Mouse (Mus musculus) layer of hippocampus, adult 11-12 months (tissue): Measurements from ENCODE around the gene Zbtb5.
A peak's percentile ranks its signal among the peaks of the same experiment; 100 is the strongest.
"Not testable (repeated sequence)": the region's sequence is repeated elsewhere in the genome, so short reads cannot be mapped to it uniquely, and the experiment has no call there.

ENCODE experiments used
- DNase-seq: peaks from one replicate; pipeline ENCODE4 v3.0.0; 2022; ENCODE audit warnings: low spot score

The Zbtb5 gene

DNA sequence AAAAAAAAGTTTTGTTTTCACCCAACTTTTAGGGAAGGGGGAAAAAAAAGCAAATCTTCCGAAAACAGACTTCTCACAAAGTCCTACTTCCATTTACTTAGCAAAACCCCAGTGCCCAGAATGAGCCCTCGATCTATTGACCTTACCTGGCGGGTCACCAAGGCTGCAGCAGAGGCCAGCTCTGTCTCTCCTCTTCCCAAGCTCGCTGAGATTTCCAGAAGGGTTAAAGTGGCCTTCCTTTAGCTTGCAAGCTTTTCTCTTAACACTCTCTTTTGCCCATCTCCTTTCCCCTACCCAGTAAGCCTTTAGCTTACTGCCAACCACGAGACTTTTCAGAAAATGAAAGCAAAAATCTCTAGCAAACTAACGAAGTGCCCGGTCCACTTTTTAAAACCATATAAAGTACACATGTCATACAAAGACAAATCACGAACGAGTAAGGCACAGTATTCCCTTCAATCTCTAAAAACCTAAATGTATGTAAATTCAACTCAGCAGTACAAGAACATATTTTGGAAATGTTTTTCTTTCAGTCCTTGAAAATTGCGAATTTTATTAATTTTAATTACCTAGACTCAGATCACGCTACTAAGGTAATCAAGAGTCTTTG lies 1.3 kb downstream of the Zbtb5 start:
- no peak for DNase-seq

DNA sequence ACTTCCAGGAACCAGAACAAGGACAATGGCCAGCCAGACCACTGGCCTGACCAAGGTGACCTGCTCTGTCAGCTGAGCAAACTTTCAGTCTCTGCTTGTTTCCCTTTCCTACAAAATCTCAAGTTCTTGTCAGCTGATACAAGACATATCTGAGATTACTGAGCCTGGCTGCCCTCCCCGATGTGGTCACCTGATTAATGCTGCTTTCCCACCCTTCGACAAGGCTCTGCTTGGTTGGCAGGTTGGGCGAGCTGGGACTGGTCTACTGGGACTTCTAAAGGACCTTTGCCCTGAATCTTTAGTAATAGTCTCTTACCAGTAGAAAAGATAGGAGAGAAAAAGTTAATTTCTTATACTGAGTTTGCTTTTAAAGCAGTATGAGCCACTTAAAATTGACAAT lies 6.8 kb downstream of the Zbtb5 start:
- DNase-seq, result no peak

- no peak for DNase-seq
Measured at GRCm38 (mm10) chr4:45000001-45000400, 12.2 kb downstream of the Zbtb5 start.

GRCm38 (mm10) chr4:44998071-44998470 lies 14.1 kb downstream of the Zbtb5 start:
- DNase-seq, result no peak

GRCm38 (mm10) chr4:44994776-44995175 lies 17.4 kb downstream of the Zbtb5 start:
- no peak for DNase-seq

GRCm38 (mm10) chr4:44993847-44994246 lies 18.4 kb downstream of the Zbtb5 start:
- DNase-seq, result no peak

GRCm38 (mm10) chr4:44993179-44993578 lies 19.0 kb downstream of the Zbtb5 start:
- not testable (repeated sequence) for DNase-seq

DNA sequence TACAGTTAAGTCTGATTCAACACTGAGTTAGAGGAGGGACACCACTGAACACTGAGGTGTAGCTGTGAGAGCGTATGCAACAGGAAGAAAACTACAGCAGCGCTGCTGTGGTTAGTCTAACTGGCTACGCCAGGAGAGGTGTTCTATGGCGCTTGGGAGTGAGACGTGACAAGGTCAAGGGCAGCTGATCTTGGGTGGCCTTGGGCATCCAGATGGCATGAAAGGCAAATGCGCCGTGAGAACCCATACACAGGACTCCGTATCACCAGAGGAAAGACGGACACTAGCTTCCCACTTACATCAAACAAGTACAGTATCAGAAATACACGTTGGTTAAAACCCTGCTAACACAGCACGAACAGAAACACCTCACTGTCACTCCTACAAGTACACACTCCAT lies 19.9 kb downstream of the Zbtb5 start:
- DNase-seq, result not testable (repeated sequence)

DNA sequence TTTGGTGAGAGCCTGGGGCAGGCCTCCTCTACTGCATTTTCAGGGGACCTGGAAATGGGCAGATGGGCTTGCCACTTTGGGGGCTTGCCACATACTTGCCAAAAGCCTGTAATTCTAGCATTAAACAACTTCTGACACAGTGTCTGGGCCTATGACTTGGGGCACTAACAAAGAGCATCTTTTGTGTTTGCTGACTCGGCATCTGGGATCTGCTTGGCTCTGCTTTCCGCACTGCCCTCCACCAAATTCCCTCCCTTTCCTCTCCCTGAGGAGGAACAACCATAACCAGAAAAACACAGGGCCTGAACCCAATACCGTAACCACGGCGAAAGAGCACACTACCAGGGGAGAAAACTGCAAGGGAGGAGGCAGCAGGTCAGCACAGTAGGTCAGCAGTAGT lies 21.7 kb downstream of the Zbtb5 start:
- DNase-seq, result no peak

GRCm38 (mm10) chr4:44983131-44983740 lies 29.0 kb downstream of the Zbtb5 start:
- no peak for DNase-seq

DNA sequence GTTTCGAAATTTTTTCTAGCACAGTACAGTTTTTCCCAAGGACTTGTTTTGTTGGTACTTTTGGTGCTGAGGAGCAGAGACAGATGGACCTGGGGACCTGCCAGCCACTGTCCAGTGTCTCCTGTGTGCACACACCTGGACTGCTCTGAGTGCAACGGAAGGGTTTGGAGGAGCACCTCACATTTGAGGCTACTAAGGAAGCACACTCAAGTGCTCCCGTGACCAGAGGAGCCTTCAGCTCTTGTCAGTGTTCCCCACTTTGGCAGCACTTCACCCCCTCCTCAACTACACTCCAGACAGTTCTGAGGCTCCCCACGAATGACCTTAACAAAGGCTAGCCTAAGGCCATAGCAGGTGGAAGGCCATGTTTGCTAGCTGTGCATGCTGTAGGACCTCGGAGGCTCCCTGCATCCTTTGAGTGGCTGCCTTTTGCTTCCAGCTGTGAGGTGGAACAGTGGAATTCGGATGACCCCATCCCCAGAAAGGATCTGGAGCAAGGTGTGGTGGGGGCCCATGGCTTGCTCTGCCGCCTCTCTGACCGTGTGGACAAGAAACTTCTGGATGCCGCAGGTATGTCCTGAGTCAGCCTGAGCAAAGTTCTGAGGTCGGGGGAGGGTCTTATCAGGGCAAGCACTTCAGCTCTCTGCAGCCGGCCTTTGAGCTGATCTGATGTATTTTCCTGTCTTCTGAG lies 29.6 kb downstream of the Zbtb5 start:
- DNase-seq, result no peak

GRCm38 (mm10) chr4:44981974-44982287 lies 30.3 kb downstream of the Zbtb5 start:
- no peak for DNase-seq

GRCm38 (mm10) chr4:44981280-44981973 lies 30.8 kb downstream of the Zbtb5 start, which contains the start of gene Grhpr:
Grhpr (plus strand) TSS chr4:44981395.
- DNase-seq, result peak; percentile 73

- DNase-seq, result no peak
Measured at GRCm38 (mm10) chr4:44979794-44980338, 32.3 kb downstream of the Zbtb5 start.

DNA sequence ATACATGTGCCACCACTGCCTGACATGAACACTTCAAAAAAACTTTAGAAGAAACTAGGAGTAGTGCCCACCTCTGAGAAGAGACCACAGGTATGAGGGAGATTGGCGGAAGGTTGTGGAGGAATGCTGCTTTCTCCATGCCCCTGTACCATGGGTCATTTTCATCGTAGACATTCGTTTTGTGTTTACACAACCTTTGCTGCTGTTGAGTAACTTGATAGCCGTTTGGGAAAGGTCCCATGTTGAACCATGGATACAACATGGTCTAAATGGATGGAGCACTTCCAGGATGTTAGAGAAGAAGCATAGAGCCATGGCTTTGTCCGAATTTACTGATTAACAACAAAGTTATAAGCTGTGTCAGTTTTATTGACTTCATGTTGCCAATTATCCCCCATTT lies 34.0 kb downstream of the Zbtb5 start:
- no peak for DNase-seq

DNA sequence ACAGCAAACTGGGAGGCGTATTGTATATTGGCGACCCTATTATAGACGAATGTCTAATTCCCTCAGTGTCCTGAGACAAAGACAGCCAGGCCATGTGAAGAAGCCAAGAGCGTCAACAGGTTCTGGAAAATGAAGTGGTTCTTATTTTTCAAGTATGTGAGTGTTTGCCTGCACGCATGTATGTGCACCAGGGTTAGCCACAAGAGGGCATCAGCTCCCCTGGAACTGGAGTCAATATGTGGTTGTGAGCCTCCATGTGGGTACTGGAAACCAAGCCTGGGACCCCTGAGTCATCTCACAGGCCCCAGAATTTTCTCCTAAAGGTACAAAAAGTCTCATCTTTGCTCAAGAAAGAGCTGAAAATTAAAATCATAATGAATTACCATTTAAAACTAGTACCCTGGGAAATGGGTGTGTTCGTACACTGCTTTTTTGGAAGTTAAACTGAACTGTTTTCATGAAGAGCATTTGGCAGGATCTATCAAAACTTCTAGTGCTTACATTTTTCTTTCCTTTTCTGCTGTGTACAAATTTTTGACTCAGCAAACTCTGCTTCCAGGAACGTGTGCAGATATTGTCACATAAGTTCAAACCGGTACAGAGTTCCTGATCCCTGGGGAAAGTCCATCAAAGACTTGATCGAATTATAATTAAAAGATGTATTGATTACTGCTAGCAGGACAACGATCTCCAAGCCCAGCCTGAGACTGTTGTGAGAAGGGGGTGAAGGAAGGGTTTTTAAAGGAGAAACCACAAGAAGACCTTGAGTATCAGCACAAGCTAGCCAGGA lies 35.1 kb downstream of the Zbtb5 start:
- no peak for DNase-seq

GRCm38 (mm10) chr4:44976026-44976615 lies 36.1 kb downstream of the Zbtb5 start:
- DNase-seq, result no peak

- DNase-seq, result no peak
Measured at GRCm38 (mm10) chr4:44974331-44974730, 37.9 kb downstream of the Zbtb5 start.

- no peak for DNase-seq
Measured at GRCm38 (mm10) chr4:44973871-44974270, 38.3 kb downstream of the Zbtb5 start.

DNA sequence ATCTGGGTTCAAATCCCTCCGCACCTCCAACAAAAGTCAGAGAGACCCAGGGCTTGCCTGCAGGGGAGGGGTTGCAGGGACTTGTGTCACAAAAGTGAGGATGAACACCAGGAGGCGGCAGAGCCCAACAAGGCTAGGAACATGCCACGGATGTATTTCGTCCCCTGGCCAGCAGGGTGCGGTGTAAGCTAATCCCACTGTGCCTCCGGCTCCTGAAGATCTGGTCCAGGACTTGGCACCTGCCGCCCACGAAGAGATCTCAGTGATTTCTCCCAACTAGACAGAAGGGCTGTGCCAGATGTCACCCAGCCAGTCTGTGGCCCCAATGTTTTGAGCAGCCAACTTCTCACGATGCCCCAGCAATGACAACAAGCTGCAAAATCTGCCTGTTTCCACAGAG lies 38.8 kb downstream of the Zbtb5 start:
- peak; percentile 94 for DNase-seq

DNA sequence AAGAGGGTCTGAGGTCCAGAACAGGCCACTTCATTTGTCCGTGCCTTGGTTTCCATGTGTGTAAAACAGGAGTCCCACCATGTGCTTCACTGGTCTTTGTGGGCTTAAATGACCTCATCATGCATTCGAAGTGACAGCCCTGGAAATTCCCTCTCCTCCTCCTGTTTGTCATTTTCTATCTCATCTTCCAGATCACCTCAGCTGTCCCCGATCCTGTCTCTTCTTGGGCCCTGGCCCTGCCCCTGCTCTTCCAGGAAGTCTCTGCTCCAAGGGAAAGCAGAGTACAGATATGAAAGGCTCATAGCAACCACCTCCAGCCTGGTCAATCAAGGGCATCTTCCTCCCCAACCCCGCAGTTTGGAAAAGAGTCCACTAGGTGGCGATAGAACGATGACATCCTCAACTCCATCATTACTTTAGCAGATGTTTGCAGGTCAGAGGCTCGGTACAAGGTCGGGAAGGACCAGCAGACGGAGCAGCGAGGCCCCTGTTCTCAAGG lies 41.6 kb downstream of the Zbtb5 start:
- DNase-seq, result no peak
